Mouse (Mus musculus) natural killer cell, adult 2 months (primary cell): ENCODE measurements around the gene Fthl17f.
"Not testable (repeated sequence)": the region's sequence is repeated elsewhere in the genome, so short reads cannot be mapped to it uniquely, and the experiment has no call there.

Source experiments
- DNase-seq, 2 experiments: peaks; one replicate each; pipeline ENCODE4 v3.0.0; 2022; ENCODE audit warnings: low spot score in 2 of 2

Gene Fthl17f

DNA sequence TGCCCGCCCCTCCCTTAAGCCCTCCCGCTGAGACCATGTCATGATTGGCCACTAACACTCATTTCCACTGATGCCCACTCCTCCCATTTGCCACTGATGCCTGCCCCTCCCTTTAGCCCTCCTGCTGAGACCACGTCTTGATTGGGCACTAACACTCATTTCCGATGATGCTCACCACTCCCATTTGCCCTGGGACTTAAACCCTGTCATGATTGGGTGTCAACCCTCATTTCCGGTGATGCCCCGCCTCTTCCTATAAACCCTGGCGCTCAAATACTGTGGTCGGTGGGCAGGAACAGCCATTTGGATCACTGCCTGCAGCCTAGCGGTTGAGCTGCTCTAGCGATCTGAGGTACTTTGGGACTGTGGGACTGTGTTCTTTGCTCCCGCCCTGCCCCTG is at the start of gene Fthl17f:
Gene Fthl17f (plus strand): TSS at position 301 of the 400 bp plus-strand sequence.
- DNase-seq = not testable (repeated sequence)

DNA sequence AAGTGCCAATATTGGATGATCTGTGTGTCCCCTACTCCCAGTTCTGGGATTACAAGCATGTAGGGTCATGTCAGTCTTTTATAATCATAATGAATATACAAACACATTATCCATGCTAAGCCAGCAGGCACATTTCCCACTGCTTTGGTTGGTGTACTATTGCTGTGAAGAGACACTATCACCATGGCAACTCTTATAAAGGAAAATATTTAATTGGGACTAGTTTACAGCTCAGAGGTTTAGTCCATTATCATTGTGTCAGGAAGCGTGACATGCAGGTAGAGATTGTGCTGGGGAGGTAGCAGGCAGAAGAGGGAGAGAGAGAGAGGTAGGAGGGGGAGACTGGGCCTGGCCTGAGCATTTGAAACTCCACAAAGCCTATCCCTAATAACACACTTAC is 46.7 kb upstream of the Fthl17f start:
- no peak for DNase-seq

DNA sequence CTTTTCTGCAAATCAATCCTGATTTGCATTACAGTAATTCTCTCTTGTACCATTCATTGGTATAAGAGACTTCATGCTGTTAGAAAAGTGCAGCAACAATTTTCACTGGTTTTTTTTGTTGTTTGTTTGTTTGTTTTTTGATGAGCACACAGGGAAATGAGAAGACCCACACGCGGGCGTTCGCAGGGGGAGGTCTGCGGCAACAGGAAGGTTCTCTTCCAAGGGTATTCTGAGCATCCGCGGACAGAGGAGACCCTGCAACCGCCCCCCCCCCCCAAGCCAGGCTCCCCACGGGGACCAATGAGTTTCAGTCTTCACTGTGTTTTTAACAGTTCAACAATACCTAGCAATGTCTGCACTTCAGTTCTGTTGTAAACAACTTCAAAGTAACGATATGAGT is 43.3 kb upstream of the Fthl17f start:
- DNase-seq = no peak

GRCm38 (mm10) chrX:9033193-9033592 is 29.6 kb upstream of the Fthl17f start, which contains the start of gene Fthl17e:
TSS of gene Fthl17e (plus strand) at chrX:9033493.
- DNase-seq = not testable (repeated sequence)

GRCm38 (mm10) chrX:9041611-9042010 is 21.2 kb upstream of the Fthl17f start:
- peak; percentile 2 to 21 for DNase-seq

DNA sequence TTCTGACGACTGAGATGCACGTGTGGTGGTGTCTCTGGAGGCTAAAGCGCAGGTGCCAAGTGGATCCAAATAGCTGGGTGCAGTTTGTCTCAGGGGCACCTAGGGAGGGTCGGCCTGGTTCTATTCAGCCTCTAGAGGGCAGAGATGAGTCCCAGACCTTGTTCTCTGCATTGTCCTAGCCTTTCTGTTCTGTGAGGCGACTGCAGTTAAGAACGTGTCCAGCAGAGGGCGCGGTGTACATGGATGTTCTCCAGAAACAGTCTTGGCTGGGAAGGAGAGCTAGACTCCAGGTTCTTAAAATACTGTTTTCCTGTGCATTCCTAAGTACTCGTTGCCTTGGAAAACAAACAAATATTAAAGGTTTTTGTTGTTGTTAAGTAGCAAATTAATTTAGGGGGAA is 1.9 kb upstream of the Fthl17f start:
- DNase-seq = peak; percentile 35 to 52

DNA sequence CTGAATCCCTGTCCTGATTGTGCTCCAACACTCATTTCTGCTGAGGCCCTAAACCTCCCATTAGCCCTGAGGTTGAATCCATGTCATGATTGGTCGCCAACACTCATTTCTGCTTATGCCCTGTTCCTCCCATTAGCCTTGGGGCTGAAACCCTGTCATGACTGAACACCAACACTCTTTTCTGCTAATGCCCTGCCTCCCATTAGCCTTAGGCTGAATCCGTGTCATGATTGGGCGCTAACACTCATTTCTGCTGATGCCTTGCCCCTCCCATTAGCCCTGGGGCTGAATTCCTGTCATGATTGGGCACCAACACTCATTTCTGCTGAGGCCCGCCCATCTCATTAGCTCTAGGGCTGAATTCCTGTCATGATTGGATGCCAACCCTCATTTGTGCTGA is 714 bp upstream of the Fthl17f start:
- no peak for DNase-seq

DNA sequence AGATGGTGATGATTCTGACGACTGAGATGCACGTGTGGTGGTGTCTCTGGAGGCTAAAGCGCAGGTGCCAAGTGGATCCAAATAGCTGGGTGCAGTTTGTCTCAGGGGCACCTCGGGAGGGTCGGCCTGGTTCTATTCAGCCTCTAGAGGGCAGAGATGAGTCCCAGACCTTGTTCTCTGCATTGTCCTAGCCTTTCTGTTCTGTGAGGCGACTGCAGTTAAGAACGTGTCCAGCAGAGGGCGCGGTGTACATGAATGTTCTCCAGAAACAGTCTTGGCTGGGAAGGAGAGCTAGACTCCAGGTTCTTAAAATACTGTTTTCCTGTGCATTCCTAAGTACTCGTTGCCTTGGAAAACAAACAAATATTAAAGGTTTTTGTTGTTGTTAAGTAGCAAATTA is 14.9 kb downstream of the Fthl17f start:
- peak; percentile 18 to 68 for DNase-seq

GRCm38 (mm10) chrX:9095066-9095465 is 32.3 kb downstream of the Fthl17f start:
- DNase-seq = not testable (repeated sequence)

- no peak for DNase-seq
Measured at GRCm38 (mm10) chrX:9104262-9104661, 41.4 kb downstream of the Fthl17f start, which contains the start of gene 4930402K13Rik. TSS of gene 4930402K13Rik (plus strand) at chrX:9104562.

GRCm38 (mm10) chrX:9110381-9110780 is 47.6 kb downstream of the Fthl17f start:
- DNase-seq = no peak
